Mouse (Mus musculus) embryonic facial prominence, embryonic 13.5 days (tissue): ENCODE measurements around the gene Hypm. TPM values are rescaled to one million over a fixed set of nuclear protein-coding genes. Genes with fewer than 3 reads are reported as not detected.

ENCODE experiments used
- ATAC-seq: fragments of 200-750 bp; cut with Nextera tagmentation; 2 replicates; pipeline ENCODE4 v1.8.0; 2017; ENCODE audit warnings: low read depth; ENCODE audit not compliant: insufficient number of reproducible peaks, insufficient read depth, low FRiP score, low TSS enrichment
- H3K27ac ChIP-seq: fragments of 300-500 bp; sonication (generic); 2 replicates; pipeline ENCODE4 v1.5.1; 2015; ENCODE audit warnings: moderate library complexity, mild to moderate bottlenecking, inconsistent platforms
- H3K27me3 ChIP-seq: fragments of 300-500 bp; sonication (generic); 2 replicates; pipeline ENCODE4 v1.6.1; 2015; ENCODE audit warnings: mild to moderate bottlenecking, inconsistent platforms
- H3K36me3 ChIP-seq: fragments of 300-500 bp; sonication (generic); 2 replicates; pipeline ENCODE4 v1.6.1; 2015; ENCODE audit warnings: mild to moderate bottlenecking, inconsistent platforms
- H3K4me1 ChIP-seq: fragments of 300-500 bp; sonication (generic); 2 replicates; pipeline ENCODE4 v1.6.1; 2015; ENCODE audit warnings: inconsistent platforms
- H3K4me2 ChIP-seq: fragments of 300-500 bp; sonication (generic); 2 replicates; pipeline ENCODE4 v1.6.1; 2015; ENCODE audit warnings: moderate library complexity, mild to moderate bottlenecking, inconsistent platforms
- H3K4me3 ChIP-seq: fragments of 300-500 bp; sonication (generic); 2 replicates; pipeline ENCODE4 v1.5.1; 2015; ENCODE audit warnings: mild to moderate bottlenecking, inconsistent platforms
- H3K9ac ChIP-seq: fragments of 300-500 bp; sonication (generic); 2 replicates; pipeline ENCODE4 v1.6.1; 2015; ENCODE audit warnings: mild to moderate bottlenecking, inconsistent platforms
- H3K9me3 ChIP-seq: fragments of 300-500 bp; sonication (generic); 2 replicates; pipeline ENCODE4 v1.6.1; 2016; ENCODE audit warnings: inconsistent platforms
- WGBS: fragments of 180-500 bp; shearing (Covaris S2); methylation state at CpG from one replicate; pipeline ENCODE4 v1.1.7; 2015; ENCODE audit warnings: mixed read lengths; 5-methylcytosine and 5-hydroxymethylcytosine counted together
- polyA plus RNA-seq: library from polyadenylated mRNA; unstranded; fragments of >200 nt; fragmentation: Nextera tagmentation; extraction: Ambion mirVana; gene quantifications from 2 replicates; pipeline ENCODE4 v1.2.1, GENCODE M21; 2015

Gene Hypm
- not detected in 2 replicates for polyA plus RNA-seq

- Histone ChIP-seq H3K4me2 (no peak within 1 kb of the TSS), H3K9ac (no peak within 1 kb of the TSS), H3K27ac (no peak within 1 kb of the TSS), H3K4me3 (no peak within 1 kb of the TSS), H3K9me3 (no peaks in the 10 kb centered on the region), H3K36me3 (no peaks in the 10 kb centered on the region), H3K4me1 (no peaks in the 10 kb centered on the region), H3K27me3 (no peaks in the 10 kb centered on the region)
- 78% methylated on average over 3 of the region's 3 CpGs for WGBS
- no peak for ATAC-seq
Observed at GRCm38 (mm10) chrX:9846628-9847027, at the start of gene Hypm. TSS of gene Hypm (plus strand) at chrX:9846928.

GRCm38 (mm10) chrX:9810101-9810500 lies 36.6 kb upstream of the Hypm start:
- H3K4me1 ChIP-seq: no peaks in the 10 kb centered on the region
- H3K27me3 ChIP-seq: no peaks in the 10 kb centered on the region

GRCm38 (mm10) chrX:9812469-9812868 lies 34.3 kb upstream of the Hypm start:
- Histone ChIP-seq H3K4me3 (no peak overlapping the region), H3K36me3 (no peaks in the 10 kb centered on the region), H3K4me1 (no peaks in the 10 kb centered on the region), H3K4me2 (no peak overlapping the region), H3K27ac (no peak overlapping the region), H3K9ac (no peak overlapping the region), H3K27me3 (no peaks in the 10 kb centered on the region), H3K9me3 (no peaks in the 10 kb centered on the region)
- no peak for ATAC-seq

More at GRCm38 (mm10) chrX:9810101-9810500, 36.6 kb upstream of the Hypm start:
- Histone ChIP-seq H3K9ac (no peak overlapping the region), H3K9me3 (no peaks in the 10 kb centered on the region), H3K4me3 (no peak overlapping the region), H3K36me3 (no peaks in the 10 kb centered on the region), H3K4me2 (no peak overlapping the region), H3K27ac (no peak overlapping the region)
- WGBS: 76% methylated on average over 1 of the region's 1 CpGs
- no peak for ATAC-seq

GRCm38 (mm10) chrX:9834779-9835178 lies 11.9 kb upstream of the Hypm start:
- H3K27me3 ChIP-seq: no peaks in the 10 kb centered on the region
- H3K36me3 ChIP-seq: no peaks in the 10 kb centered on the region
- WGBS: 72% methylated on average over 2 of the region's 2 CpGs
- ATAC-seq: no peak
- H3K27ac ChIP-seq: no peak overlapping the region
- H3K4me3 ChIP-seq: no peak overlapping the region
- H3K9me3 ChIP-seq: no peaks in the 10 kb centered on the region
- H3K9ac ChIP-seq: no peak overlapping the region
- H3K4me1 ChIP-seq: no peaks in the 10 kb centered on the region
- no peak overlapping the region for H3K4me2 ChIP-seq

GRCm38 (mm10) chrX:9849403-9849802 lies 2.7 kb downstream of the Hypm start, which contains the start of gene H2al3:
TSS of gene H2al3 (plus strand) at chrX:9849703.
- no peak for ATAC-seq
- Histone ChIP-seq H3K9ac (no peak within 1 kb of the TSS), H3K4me1 (no peaks in the 10 kb centered on the region), H3K9me3 (no peaks in the 10 kb centered on the region), H3K4me2 (no peak within 1 kb of the TSS), H3K27ac (no peak within 1 kb of the TSS), H3K27me3 (no peaks in the 10 kb centered on the region), H3K4me3 (no peak within 1 kb of the TSS), H3K36me3 (no peaks in the 10 kb centered on the region)
- WGBS: 48% methylated on average over 1 of the region's 1 CpGs

GRCm38 (mm10) chrX:9861859-9862258 lies 15.1 kb downstream of the Hypm start:
- H3K27me3 ChIP-seq: no peaks in the 10 kb centered on the region
- ATAC-seq: no peak
- no peak overlapping the region for H3K9ac ChIP-seq
- 84% methylated on average over 2 of the region's 2 CpGs for WGBS
- no peak overlapping the region for H3K4me3 ChIP-seq
- no peaks in the 10 kb centered on the region for H3K4me1 ChIP-seq
- no peak overlapping the region for H3K4me2 ChIP-seq
- H3K9me3 ChIP-seq: no peaks in the 10 kb centered on the region
- H3K27ac ChIP-seq: no peak overlapping the region
- H3K36me3 ChIP-seq: no peaks in the 10 kb centered on the region

DNA sequence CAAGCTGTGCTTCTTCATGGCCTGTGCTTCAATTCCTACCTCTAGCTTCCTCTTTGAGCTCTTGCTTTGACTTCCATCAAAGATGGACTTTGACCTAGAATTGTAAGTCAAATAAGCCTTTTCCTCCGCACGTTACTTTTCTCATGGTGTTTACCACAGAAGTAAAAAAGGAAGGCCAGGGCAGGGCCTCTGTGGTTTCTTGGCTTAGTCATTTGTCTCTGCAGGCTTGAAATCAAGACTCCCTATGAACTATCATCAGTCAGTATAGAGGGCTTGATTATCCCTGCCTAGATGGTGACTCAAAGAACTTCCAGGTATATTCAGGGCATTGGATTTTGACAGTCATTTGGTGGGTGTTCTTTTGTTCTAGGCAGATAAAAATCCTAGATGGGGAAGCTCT lies 28.8 kb downstream of the Hypm start:
- Histone ChIP-seq H3K27ac (no peak overlapping the region), H3K9ac (no peak overlapping the region), H3K4me3 (no peak overlapping the region), H3K4me1 (no peaks in the 10 kb centered on the region), H3K27me3 (no peaks in the 10 kb centered on the region), H3K4me2 (no peak overlapping the region), H3K9me3 (no peaks in the 10 kb centered on the region), H3K36me3 (no peaks in the 10 kb centered on the region)
- no peak for ATAC-seq
- 89% methylated on average over 2 of the region's 2 CpGs for WGBS

GRCm38 (mm10) chrX:9885322-9885721 lies 38.6 kb downstream of the Hypm start, which contains the start of gene Sytl5:
TSS of gene Sytl5 (plus strand) at chrX:9885622.
- no peak within 1 kb of the TSS for H3K4me2 ChIP-seq
- no peaks in the 10 kb centered on the region for H3K4me1 ChIP-seq
- H3K27ac ChIP-seq: no peak within 1 kb of the TSS
- H3K9me3 ChIP-seq: no peaks in the 10 kb centered on the region
- no peaks in the 10 kb centered on the region for H3K27me3 ChIP-seq
- ATAC-seq: no peak
- no peaks in the 10 kb centered on the region for H3K36me3 ChIP-seq
- no peak within 1 kb of the TSS for H3K9ac ChIP-seq
- 68% methylated on average over 2 of the region's 2 CpGs for WGBS
- no peak within 1 kb of the TSS for H3K4me3 ChIP-seq

Other genes with a start within 250 kb of the Hypm start
- 33.0 and 37.0 TPM in 2 replicates for gene Dynlt3, start 183.9 kb upstream of the Hypm start, polyA plus RNA-seq
- gene H2al3, start 2.8 kb downstream of the Hypm start, polyA plus RNA-seq: not detected in 2 replicates
- gene Sytl5, start 38.7 kb downstream of the Hypm start, polyA plus RNA-seq: 0.95 and 1.4 TPM in 2 replicates